Mouse (Mus musculus) layer of hippocampus, adult 2 months (tissue): ENCODE measurements around the gene Hsf3. TPM values are rescaled to one million over a fixed set of nuclear protein-coding genes. Genes with fewer than 3 reads are reported as not detected.
"Not testable (repeated sequence)": the region's sequence is repeated elsewhere in the genome, so short reads cannot be mapped to it uniquely, and the experiment has no call there.

ENCODE experiments used
- DNase-seq, 2 experiments: peaks; one replicate each; pipeline ENCODE4 v3.0.0; 2022; ENCODE audit warnings: low spot score in 2 of 2
- H3K27ac ChIP-seq: fragments of 200-600 bp; 2 replicates; pipeline ENCODE4 v1.8.1; 2022
- H3K4me3 ChIP-seq: fragments of 200-600 bp; 2 replicates; pipeline ENCODE4 v1.8.1; 2022; ENCODE audit warnings: mild to moderate bottlenecking
- CTCF ChIP-seq: fragments of 200-600 bp; conservative IDR thresholded peaks from 2 replicates; pipeline ENCODE4 v1.8.1; 2022; ENCODE audit warnings: antibody characterized with exemption, mild to moderate bottlenecking, moderate library complexity
- long read RNA-seq, 2 experiments: library from polyadenylated mRNA; stranded (forward); transcript quantifications; one replicate each; pipeline ENCODE4 v2.0.0; 2021; ENCODE audit warnings: borderline mapping rate in 2 of 2
- total RNA-seq, 2 experiments: library from RNA; stranded (reverse); gene quantifications; 2 replicates each; pipeline ENCODE4 v1.2.3; 2021

Gene Hsf3
- total RNA-seq: under 1 TPM in 1 of 2 experiments, not detected in 1; 0.23 TPM
- long read RNA-seq, experiment 1: 0 reads
- long read RNA-seq, experiment 2: 0 reads

DNA sequence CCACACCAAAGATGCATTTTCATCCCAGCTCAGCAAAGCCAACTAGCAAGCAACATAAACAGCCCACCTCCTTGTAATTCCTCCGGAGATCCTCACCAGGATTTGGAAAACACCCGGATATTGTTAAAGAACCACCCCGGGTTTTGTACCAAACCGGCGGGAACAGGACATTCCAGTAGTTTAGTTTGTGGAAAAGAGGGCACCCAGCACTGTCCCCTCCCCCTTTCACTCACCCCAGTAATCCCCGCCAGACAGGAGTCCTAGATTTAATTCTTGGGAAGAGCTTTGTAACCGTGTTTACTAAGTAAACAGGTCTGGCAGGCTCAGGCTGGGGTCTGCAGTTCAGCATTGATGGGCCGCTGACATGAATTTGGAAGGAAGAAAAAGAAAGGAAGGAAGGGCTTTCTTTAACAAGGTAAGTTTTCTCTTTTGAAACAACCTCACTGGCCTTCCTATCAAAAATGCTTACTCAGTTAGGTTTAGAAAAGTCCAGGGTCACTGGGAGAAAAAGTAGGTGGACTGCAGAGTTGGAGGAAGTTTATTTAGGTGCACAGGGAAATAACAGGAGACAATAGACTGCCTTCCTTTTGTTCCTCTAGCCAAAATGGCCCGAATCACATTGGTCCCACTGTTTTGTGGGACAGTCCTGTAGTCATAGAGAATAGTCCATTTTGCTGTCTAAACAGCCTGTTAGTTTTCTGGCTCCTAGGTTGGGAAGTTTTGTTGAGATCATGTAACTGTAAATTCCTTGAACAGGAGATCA lies at the start of gene Hsf3:
Hsf3 (minus strand) TSS at position 94 of the 763 bp plus-strand sequence.
- no peak for TF ChIP-seq CTCF
- Histone ChIP-seq H3K4me3 (peak within 1 kb of the TSS; percentile 31; the same call in 1 of the 2 replicates), H3K27ac (no peak within 1 kb of the TSS)
- DNase-seq: no peak

DNA sequence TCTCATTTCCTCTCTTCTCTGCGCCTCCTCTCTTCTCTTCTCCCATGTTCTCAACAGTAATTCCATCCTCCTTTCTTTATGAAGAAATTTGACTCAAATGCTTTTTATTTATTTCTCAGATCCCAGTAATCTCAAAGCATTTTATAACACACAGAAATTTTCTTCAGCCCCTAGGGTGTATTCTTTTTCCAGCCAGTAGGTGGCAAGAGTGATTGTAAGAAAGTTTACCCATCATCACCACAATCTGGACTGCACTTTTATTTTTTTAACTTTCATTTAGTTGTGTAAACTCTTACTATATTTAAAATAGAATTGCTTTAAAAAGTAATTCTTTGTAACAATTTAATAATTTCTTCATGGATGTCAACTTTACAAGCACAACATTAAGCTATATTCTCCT lies 45.5 kb upstream of the Hsf3 start:
- no peak for DNase-seq
- Histone ChIP-seq H3K27ac (no peak overlapping the region), H3K4me3 (no peak overlapping the region)
- TF ChIP-seq CTCF: peak; percentile 73

DNA sequence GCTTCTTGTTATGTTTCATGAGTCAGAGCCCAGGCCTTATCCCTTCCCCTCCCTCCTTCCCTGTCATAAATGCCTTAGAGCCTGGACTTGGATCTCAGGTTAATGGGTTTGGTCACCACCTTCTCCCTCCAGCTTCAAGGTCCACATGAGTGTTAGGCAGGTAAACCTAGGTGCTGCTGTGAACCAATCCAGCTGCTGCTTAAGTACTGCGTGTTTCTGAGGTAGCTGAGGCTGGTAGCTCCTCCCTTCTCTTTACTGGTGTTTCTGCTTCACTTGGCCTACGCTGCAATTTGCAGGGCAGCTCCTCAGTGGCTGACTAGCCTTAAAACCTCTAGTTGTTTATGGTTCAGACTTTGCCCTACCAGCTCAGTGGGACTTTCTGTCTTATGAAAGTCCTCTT lies 945 bp downstream of the Hsf3 start, which contains the start of gene Heph:
Heph (plus strand) TSS at position 211 of the 400 bp plus-strand sequence.
- no peak for TF ChIP-seq CTCF
- H3K27ac ChIP-seq: no peak within 1 kb of the TSS
- no peak for DNase-seq
- no peak within 1 kb of the TSS; the same call in 1 of the 2 replicates for H3K4me3 ChIP-seq

DNA sequence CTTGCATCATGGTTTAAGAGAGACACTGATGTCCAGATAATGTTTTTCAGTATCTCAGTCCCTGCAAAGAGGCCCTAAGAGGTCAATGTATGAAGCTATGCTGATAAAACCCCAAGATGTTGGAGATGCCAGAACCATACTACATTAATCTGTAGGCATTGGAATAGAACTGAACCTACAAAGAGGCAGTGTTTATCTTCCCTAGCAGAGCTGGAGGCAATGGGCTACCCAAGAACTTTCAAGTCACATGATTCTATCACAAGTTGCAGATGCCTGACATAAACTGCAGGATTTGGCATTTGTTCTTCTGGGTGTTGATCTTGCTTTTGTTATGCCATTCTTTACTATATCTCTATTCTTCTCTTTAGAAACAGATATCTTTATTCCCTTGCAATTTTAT lies 36.7 kb downstream of the Hsf3 start:
- TF ChIP-seq CTCF: no peak
- no peak for DNase-seq

DNA sequence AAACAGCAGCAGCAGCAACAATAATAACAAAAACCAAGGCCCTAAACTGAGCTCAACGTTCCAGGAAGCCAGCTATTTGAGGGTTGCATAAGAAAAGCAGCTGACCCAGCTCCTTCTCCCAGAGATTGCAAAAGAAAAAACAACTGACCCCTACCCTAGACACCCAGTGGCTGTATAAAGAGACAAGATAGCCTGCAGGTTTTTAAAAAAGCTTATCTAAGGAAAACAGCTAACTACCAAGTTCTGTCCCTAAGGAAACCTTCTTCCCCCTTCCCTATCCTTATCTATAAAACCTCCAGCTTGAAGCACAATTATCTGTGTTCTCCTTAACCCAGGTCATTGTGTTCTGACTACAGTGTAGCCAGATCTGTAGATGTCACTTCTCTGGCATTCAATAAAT lies 38.4 kb downstream of the Hsf3 start:
- DNase-seq: no peak
- no peak overlapping the region for H3K27ac ChIP-seq
- H3K4me3 ChIP-seq: no peak overlapping the region
- TF ChIP-seq CTCF: no peak

More for the DNA sequence above, 36.7 kb downstream of the Hsf3 start:
- Histone ChIP-seq H3K27ac (no peak overlapping the region), H3K4me3 (no peak overlapping the region)

DNA sequence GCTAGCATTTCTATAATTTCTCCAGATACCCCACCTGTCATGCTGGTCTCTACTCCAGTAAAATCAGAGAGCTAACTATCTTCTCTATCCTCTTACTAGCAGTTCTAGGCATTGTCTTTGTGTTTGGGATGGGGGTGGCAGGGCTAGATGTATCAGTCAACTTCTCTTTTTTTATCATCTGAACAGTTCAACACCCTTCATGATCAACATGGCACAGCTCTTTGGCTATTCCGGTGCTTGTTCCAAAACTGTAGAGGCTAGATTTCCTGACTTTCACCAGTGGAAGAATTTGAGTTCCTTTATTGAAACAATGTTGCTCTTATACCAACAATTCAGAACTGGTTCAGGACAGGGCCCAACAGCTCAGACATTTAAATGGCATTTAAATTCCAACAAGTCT lies 39.1 kb downstream of the Hsf3 start:
- H3K27ac ChIP-seq: no peak overlapping the region
- TF ChIP-seq CTCF: no peak
- H3K4me3 ChIP-seq: no peak overlapping the region
- no peak for DNase-seq

DNA sequence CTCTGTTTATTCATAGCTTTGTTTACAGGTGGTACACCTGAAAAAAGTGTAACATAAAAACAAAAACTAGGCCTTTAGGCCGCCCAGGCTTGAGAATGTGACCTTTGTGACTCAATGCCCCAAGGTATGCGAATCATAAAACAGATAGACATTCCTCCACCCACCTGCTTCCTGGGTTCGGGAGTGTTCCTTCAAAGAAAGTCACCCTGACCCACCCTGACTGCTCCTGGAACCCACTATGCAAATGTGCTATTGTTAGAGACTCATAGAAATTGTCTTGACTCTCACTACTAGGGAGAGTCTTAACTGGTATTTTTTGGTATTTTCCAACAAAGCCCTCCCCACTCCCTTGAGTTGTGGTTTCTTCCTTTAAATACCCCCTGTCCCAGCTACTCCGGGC lies 40.7 kb downstream of the Hsf3 start:
- H3K4me3 ChIP-seq, DNase-seq, H3K27ac ChIP-seq: not testable (repeated sequence)

DNA sequence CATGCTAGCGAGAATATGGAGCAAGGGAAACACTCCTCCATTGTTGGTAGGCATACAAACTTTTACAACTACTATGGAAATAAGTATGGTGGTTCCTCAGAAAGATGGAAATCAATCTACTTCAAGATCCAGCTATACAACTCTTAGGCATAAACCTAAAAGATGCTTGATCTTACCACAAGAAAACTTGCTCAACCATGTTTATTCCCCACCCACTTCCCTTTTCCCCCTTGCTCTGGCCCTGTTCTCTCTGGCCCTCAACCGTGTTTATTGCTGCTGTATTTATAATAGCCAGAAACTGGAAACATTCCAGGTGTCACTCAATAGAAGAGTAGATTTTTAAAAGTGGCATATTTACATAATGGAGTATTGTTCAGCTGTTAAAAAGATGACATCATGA lies 117.0 kb downstream of the Hsf3 start:
- H3K27ac ChIP-seq: no peak overlapping the region
- DNase-seq: no peak
- H3K4me3 ChIP-seq: no peak overlapping the region
- no peak for TF ChIP-seq CTCF

DNA sequence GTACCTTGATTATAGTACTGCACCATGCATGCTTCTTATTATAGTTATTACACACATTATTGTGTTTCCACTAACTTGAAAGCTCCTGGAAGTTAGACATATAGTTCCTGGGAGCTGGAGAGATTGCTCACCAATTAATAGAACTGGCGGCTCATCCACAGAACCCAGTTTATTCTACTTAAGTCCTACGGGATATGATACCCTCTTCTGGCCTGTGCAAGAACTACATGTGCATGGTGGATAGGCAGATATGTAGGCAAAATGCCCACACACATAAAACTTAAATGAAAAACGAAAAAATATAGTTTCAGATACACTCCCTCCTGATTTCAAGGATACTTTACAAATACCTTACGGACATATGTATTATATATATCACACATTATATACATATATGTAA lies 126.3 kb downstream of the Hsf3 start:
- no peak overlapping the region for H3K4me3 ChIP-seq
- no peak for DNase-seq
- H3K27ac ChIP-seq: no peak overlapping the region
- TF ChIP-seq CTCF: peak; percentile 70

DNA sequence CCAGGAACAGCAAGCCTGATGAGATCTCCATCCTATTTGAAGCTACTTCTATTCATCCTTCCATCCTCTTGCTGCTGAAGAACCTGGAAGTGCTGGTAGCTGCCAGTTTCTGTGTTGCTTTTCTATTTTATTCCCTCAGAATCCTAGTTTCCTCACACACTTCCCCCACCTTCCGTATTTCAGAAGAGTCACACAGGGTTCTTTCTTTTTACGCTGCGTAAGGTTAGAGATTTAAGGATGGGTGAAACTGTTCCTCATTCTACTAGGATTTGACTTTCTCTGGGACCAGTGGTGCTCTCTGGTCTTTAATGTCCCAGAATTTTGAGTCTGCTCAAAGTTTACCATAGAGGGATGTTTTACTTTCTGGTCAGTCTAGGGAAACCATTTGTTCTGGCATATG lies 162.8 kb downstream of the Hsf3 start, which contains the start of gene Vsig4:
Vsig4 (minus strand) TSS at position 101 of the 400 bp plus-strand sequence.
- Histone ChIP-seq H3K4me3 (no peak within 1 kb of the TSS), H3K27ac (no peak within 1 kb of the TSS)
- no peak for DNase-seq
- TF ChIP-seq CTCF: no peak

DNA sequence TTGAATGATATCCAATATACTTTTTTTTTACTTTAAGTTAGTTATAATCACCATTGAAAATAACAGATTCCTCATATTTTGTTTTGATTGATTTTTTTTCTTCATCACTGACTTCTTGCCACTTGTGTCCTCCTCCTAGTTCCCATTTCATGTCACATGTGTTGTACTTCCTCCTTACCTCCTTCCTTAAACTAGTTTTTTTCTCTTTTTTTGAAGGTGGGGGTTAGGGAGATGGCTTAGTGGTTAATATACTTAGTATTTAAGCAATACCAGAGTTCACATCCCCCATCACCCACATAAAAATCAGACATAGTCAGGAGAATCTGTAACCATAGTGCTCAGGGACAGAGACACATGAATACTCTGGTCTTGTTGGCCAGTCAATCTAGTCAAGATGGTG lies 199.6 kb downstream of the Hsf3 start:
- H3K27ac ChIP-seq: no peak overlapping the region
- no peak for TF ChIP-seq CTCF
- H3K4me3 ChIP-seq: no peak overlapping the region
- no peak for DNase-seq

Other genes starting within 250 kb of the Hsf3 start
- not detected for gene Vsig4, start 162.9 kb downstream of the Hsf3 start, total RNA-seq
- 1 to 10 TPM; 4.4 to 4.6 TPM for gene Heph, start 935 bp downstream of the Hsf3 start, total RNA-seq